Mouse (Mus musculus) midbrain, embryonic 14.5 days (tissue): ENCODE results near the gene Efs. TPM values are rescaled to one million over a fixed set of nuclear protein-coding genes. Genes with fewer than 3 reads are reported as not detected.
A peak's percentile ranks its signal among the peaks of the same experiment; 100 is the strongest.

Source experiments
- ATAC-seq: fragments of 200-750 bp; cut with Nextera tagmentation; 2 replicates; pipeline ENCODE4 v1.8.0; 2017; ENCODE audit warnings: moderate number of reproducible peaks, moderate library complexity; ENCODE audit not compliant: low FRiP score, low TSS enrichment
- DNase-seq: peaks from one replicate; pipeline ENCODE4 v3.0.0-alpha.2; 2015
- H3K27ac ChIP-seq: fragments of 300-500 bp; sonication (generic); replicated peaks from 2 replicates; pipeline ENCODE4 v1.5.1; 2014; ENCODE audit warnings: mild to moderate bottlenecking, low read depth, low read length, moderate library complexity
- H3K27me3 ChIP-seq: fragments of 300-500 bp; sonication (generic); 2 replicates; pipeline ENCODE4 v1.6.1; 2014; ENCODE audit warnings: low read length, control low read depth, mixed read lengths; ENCODE audit not compliant: control insufficient read depth, insufficient read depth
- H3K36me3 ChIP-seq: fragments of 300-500 bp; sonication (generic); 2 replicates; pipeline ENCODE4 v1.6.1; 2014; ENCODE audit warnings: low read length, control low read depth; ENCODE audit not compliant: control insufficient read depth, insufficient read depth
- H3K4me1 ChIP-seq: fragments of 300-500 bp; sonication (generic); 2 replicates; pipeline ENCODE4 v1.6.1; 2014; ENCODE audit warnings: mild to moderate bottlenecking, antibody characterized with exemption, low read length, control low read depth; ENCODE audit not compliant: control insufficient read depth, insufficient read depth
- H3K4me2 ChIP-seq: fragments of 300-500 bp; sonication (generic); 2 replicates; pipeline ENCODE4 v1.6.1; 2014; ENCODE audit warnings: mild to moderate bottlenecking, low read length, moderate library complexity
- H3K4me3 ChIP-seq: fragments of 300-500 bp; sonication (generic); replicated peaks from 2 replicates; pipeline ENCODE4 v1.5.1; 2014; ENCODE audit warnings: low read depth, low read length
- H3K9ac ChIP-seq: fragments of 300-500 bp; sonication (generic); replicated peaks from 2 replicates; pipeline ENCODE4 v1.6.1; 2014; ENCODE audit warnings: mild to moderate bottlenecking, low read length, moderate library complexity
- H3K9me3 ChIP-seq: fragments of 300-500 bp; sonication (generic); 2 replicates; pipeline ENCODE4 v1.6.1; 2016; ENCODE audit warnings: low read length, control low read depth, mixed read lengths; ENCODE audit not compliant: control insufficient read depth
- WGBS: fragments of 180-500 bp; shearing (Covaris S2); extraction: QIAGEN DNeasy Blood & Tissue Kit; methylation state at CpG from one replicate; pipeline ENCODE4 v1.1.7; 2014; 5-methylcytosine and 5-hydroxymethylcytosine counted together
- polyA plus RNA-seq: library from polyadenylated mRNA; unstranded; fragments of >200 nt; fragmentation: Nextera tagmentation; extraction: Ambion mirVana; gene quantifications from 2 replicates; pipeline ENCODE4 v1.2.1, GENCODE M21; 2014

Efs gene
- polyA plus RNA-seq, 1 experiment from 2014 or later: 18.3 TPM

DNA sequence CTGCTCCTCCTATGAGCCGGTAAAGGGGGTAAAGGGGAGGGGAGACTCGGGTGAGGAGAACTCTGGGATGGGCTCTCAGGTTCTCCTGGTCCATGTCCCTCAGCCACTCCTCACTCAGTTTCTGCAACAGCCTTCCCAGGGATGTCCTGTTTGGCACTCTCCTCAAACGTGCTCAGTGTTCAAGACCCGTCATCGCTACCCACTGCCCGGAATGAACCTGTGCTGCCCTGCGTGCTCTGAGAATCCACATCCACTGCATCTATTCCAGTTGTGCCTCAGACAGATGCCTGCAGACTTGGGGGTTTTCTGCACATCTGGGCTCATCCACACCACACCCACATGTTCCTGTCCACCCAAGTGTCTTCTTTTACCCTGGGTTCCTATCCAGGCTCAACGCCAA is 16.6 kb upstream of the Efs start:
- no peaks in the 10 kb centered on the region for H3K4me1 ChIP-seq
- H3K27ac ChIP-seq: no peak overlapping the region
- 94% methylated on average over 8 of the region's 8 CpGs for WGBS
- H3K9me3 ChIP-seq: no peaks in the 10 kb centered on the region
- H3K36me3 ChIP-seq: no peaks in the 10 kb centered on the region
- ATAC-seq (no peak), DNase-seq (no peak)
- no peaks in the 10 kb centered on the region for H3K27me3 ChIP-seq
- no peak overlapping the region for H3K4me3 ChIP-seq
- H3K9ac ChIP-seq: no peak overlapping the region
- no peak overlapping the region for H3K4me2 ChIP-seq

GRCm38 (mm10) chr14:54941024-54941978 is 15.4 kb upstream of the Efs start:
- no peaks in the 10 kb centered on the region for H3K9me3 ChIP-seq
- peaks cover 2% of the 10 kb centered on the region; the same call in 1 of the 2 replicates for H3K4me1 ChIP-seq
- no peak overlapping the region for H3K27ac ChIP-seq
- ATAC-seq (no peak), DNase-seq (no peak)
- no peaks in the 10 kb centered on the region for H3K27me3 ChIP-seq
- no peak overlapping the region for H3K4me3 ChIP-seq
- WGBS: 74% methylated on average over 13 of the region's 13 CpGs
- no peak overlapping the region for H3K9ac ChIP-seq
- no peak overlapping the region for H3K4me2 ChIP-seq
- no peaks in the 10 kb centered on the region for H3K36me3 ChIP-seq

DNA sequence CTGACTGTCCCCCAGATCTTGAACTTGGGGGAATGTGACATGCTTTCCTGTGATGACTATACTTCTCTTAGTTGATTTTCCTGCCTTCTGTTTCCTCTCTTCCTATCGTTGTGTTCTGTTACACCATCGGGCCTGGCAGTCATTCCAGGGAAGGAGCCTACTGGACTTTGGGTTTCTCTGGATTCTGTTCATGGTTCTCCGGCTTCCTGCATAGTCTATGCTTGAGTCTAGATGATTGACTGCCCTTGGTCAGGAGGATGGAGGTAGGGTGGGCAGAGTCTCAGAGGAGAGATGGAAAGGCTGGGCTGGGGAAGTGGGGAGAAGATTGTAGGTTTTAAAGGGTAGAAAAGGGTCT is 14.2 kb upstream of the Efs start:
- 86% methylated on average over 3 of the region's 3 CpGs for WGBS
- Histone ChIP-seq H3K9ac (no peak overlapping the region), H3K27ac (no peak overlapping the region), H3K4me2 (no peak overlapping the region), H3K36me3 (no peaks in the 10 kb centered on the region), H3K4me3 (no peak overlapping the region), H3K27me3 (no peaks in the 10 kb centered on the region), H3K9me3 (no peaks in the 10 kb centered on the region), H3K4me1 (peaks cover 6% of the 10 kb centered on the region; the same call in 1 of the 2 replicates)
- no peak for DNase-seq
- ATAC-seq: no peak

- DNase-seq (peak; percentile 69), ATAC-seq (no peak)
- H3K4me3 ChIP-seq: no peak overlapping the region
- H3K36me3 ChIP-seq: no peaks in the 10 kb centered on the region
- H3K9ac ChIP-seq: no peak overlapping the region
- peaks cover 6% of the 10 kb centered on the region; the same call in 1 of the 2 replicates for H3K4me1 ChIP-seq
- H3K27me3 ChIP-seq: no peaks in the 10 kb centered on the region
- H3K27ac ChIP-seq: no peak overlapping the region
- 54% methylated on average over 12 of the region's 12 CpGs for WGBS
- no peaks in the 10 kb centered on the region for H3K9me3 ChIP-seq
- H3K4me2 ChIP-seq: no peak overlapping the region
Observed at GRCm38 (mm10) chr14:54939434-54940175, 13.7 kb upstream of the Efs start.

GRCm38 (mm10) chr14:54938431-54939219 is 12.7 kb upstream of the Efs start:
- Histone ChIP-seq H3K36me3 (no peaks in the 10 kb centered on the region), H3K27me3 (no peaks in the 10 kb centered on the region), H3K4me1 (peaks cover 6% of the 10 kb centered on the region; the same call in 1 of the 2 replicates), H3K4me2 (no peak overlapping the region), H3K4me3 (no peak overlapping the region), H3K9ac (no peak overlapping the region), H3K27ac (no peak overlapping the region), H3K9me3 (no peaks in the 10 kb centered on the region)
- no peak for ATAC-seq
- 83% methylated on average over 15 of the region's 15 CpGs for WGBS
- no peak for DNase-seq

DNA sequence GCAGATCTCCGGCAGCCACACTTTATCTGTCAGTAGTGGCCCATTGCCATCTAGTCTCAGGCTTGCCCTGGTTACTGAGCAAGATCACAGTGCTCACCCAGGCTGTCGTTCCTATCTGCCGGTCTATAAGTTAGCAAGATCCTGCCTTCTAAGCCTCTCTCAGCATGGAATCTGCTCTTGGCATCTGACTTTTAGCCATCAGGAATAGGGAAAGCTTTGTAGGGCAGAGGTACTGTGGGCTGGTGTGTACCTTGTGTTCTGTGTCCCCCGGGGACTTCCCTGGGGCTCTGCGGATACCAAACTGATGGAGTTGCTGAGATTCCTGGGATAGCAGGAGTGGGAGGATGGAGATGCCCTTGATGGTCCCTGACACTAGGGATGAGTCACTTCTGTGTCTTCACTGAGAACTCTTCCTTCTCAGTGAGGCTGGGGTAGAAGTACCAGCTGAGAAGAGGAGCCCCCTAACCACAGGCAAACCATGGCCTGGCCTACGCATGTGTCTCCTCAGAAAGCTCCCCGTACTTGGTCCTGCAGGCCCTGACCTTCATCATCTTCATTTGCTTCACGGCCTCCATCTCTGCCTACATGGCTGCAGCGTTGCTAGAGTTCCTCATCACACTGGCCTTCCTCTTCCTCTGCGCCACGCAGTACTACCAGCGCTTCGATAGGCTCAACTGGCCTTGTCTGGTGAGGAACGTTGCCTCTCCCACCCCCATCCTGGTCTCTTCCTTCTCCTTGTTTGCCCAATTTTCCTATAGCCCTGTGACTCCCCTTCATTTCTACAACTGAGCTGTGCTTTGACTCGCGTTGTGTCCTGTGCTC is 11.6 kb upstream of the Efs start:
- Histone ChIP-seq H3K4me2 (no peak overlapping the region), H3K4me3 (no peak overlapping the region), H3K27ac (no peak overlapping the region), H3K36me3 (no peaks in the 10 kb centered on the region), H3K4me1 (peaks cover 11% of the 10 kb centered on the region), H3K9me3 (no peaks in the 10 kb centered on the region), H3K9ac (no peak overlapping the region), H3K27me3 (no peaks in the 10 kb centered on the region)
- ATAC-seq: no peak
- no peak for DNase-seq
- 93% methylated on average over 16 of the region's 16 CpGs for WGBS

DNA sequence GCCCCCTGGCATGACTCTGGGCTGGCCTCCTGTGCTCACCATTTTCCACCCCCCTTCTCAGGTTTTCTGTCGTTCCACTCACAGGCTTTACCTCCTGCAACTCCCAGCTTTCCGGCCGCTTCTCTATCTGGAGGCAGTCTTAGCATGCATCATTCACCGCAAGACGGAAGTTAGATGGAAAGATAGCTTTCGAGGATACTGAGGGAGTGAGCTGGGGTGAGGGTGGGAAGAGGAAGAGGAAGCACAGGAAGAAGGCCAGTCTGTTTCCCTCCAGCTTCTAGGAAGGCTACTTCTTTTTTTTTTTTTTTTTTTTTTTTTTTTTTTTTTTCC is 10.9 kb upstream of the Efs start:
- Histone ChIP-seq H3K4me2 (no peak overlapping the region), H3K36me3 (no peaks in the 10 kb centered on the region), H3K9me3 (no peaks in the 10 kb centered on the region), H3K9ac (no peak overlapping the region), H3K27ac (no peak overlapping the region), H3K4me3 (no peak overlapping the region), H3K4me1 (peaks cover 11% of the 10 kb centered on the region), H3K27me3 (no peaks in the 10 kb centered on the region)
- DNase-seq: peak; percentile 4
- no peak for ATAC-seq
- 57% methylated on average over 6 of the region's 6 CpGs for WGBS
